Mouse (Mus musculus): ENCODE results near the gene Itpkc.
A peak's percentile ranks its signal among the peaks of the same experiment; 100 is the strongest.

The Itpkc gene

DNA sequence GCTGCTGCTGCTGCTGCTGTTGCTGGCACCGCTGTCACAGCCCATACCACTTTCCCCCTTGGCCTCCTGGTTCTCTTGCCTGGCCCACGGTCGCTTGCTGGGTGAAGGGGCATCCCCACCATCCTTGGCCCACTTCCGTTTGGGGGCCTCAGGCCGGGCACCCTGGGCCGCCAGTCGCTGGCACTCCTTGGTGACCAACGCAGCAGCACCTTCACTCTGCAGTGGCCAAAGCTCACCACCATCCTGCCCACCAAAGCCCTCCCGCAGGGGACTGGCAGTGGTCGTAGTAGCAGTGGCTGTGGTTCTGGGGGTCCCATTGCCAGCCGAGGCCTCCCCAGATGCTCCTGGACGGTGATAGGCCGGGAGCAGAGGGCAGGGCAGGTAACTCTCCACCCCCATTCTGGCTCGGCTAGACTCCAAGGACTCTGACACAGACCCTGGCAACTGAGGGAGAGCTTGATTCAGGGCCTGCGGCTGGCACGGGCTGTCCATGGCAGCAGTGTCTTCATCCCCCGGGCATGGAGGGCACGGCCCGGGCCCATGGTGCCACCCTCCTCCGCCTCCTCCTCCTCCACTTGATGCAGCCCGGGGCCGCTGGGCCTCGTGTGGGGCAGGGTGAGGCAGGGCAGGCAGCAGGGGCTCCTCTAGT, 63.3 kb downstream of the Itpkc start:
- DNase-seq (ENCODE audit: low read depth, low spot score), result peak; percentile 69

DNA sequence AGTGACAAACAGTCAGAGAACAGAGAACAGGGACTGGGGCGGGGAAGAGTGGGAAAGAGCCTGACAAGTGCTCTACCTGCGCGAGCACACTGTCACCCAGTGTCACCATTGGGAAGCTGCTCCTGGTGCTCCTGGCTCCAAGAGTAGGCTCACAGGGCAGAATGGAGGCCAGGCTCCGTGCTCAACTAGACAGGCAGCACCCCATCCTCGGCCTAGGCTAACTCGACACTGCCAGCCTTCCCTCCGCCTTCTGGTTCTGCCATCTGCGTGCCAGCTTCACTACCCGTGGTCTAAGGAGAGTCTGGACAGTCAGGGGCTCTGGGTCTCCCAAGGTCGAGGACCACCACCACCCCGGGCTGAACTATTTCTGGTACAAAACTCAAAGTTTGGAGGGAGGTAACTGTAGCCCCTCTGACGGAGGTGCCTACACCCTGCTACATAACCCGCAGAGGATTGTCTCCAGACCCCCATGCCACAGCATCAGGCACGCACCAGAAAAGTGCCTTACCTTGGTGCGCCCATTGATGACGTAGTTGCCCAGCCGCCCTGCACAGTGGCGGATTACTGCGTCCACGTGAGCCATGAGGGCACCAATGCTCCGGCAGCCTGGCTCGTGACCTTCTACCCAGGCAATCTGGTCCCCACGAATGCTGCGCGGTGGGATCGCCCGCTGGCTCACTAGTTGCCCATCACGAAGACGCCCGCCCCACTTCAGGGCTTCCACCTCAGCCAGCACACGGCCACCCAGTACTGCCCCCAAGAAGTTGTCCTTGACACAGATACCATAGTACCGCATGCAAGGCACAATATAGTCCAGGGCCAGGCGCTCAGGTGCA, 64.1 kb downstream of the Itpkc start:
- DNase-seq (ENCODE audit: low read depth, low spot score), result peak; percentile 69

DNA sequence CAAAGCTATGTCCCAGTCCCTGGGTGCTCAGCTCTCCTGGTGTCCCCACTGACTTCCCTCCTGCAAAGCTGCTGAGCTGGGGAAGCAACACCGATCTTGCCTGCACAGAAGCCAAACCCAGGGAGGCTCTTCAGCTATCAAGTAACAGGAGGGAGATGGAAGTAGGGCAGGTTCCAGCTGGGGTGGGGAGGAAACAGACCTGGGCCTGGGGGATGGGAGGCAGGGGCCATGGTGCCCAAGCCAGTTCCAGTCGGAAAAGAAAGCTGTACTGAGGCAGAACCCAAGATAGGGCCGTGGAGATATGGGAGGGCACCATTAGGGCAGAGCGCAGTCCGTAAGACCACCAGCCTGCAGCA, 65.0 kb downstream of the Itpkc start:
- no peak for DNase-seq (ENCODE audit: low read depth, low spot score)

DNA sequence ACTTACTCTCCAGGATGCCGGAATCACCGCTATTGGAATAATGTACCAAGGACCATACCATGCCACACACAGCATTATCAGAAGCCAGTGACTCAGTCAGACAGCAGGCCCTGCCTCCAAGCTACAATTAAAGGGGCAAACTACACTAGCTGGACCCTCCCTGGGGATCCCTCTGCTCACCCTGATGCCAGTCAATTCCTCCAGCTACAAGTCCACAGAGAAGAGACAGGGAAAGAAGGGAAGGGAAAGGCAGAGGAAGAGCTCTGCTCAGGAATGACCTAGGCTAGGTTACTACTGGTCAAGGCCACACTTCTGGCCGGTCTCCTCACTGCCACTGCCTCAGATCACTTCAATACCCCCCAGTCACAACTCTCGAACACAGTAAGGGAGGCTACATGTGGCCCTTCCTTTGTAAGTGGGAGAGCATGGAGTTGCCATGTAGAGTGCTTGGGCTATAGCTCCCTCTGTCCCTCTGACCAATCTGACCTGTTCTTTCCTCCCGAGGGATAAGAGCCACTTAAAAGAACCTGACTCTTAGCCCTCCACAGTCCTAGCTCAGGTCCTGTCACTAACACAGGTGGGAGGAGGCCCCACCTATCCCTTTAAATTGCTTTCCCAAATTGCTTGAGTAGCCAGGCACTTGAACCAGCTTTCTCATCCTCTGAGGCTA, 65.5 kb downstream of the Itpkc start:
- no peak for DNase-seq (ENCODE audit: low read depth, low spot score)

DNA sequence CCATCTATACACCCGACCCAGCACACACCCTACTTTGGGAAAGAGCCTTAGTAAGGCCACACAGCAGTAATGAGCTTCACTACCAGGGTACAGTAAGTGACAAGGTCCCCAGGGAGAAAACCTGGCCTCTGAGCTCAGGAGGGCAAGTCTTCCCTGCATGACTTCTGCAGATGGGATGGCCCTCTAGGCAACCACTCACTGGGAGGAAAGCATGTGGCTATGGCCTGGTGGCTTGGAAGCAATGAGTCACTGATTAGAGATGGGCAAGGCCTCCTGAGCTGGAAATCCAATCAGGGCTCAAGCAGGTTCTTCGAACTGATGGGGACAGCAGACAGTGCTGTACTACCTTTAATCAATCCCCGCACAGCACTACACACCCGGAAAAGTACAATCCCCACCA, 66.7 kb downstream of the Itpkc start:
- DNase-seq (ENCODE audit: low read depth, low spot score), result peak; percentile 45

DNA sequence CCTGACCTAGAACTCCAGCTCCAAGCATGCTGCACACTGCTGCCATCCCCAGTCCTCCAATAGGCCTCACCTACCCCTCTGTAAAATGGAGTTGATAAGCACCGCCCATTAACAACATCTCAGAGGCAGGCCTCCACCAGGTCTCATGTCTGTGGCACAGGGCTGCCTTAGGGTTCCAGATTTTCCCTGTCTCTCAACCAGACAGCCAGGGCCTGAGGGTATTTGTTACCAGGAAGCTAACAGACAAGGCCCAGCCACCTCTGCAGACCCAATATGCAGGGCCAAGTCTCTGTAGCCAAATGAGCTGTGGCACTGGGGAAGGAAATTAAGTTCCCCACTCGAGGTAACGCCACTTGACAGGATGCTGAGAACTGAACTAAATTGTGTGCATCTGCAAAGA, 67.5 kb downstream of the Itpkc start:
- DNase-seq (ENCODE audit: low read depth, low spot score), result no peak

DNA sequence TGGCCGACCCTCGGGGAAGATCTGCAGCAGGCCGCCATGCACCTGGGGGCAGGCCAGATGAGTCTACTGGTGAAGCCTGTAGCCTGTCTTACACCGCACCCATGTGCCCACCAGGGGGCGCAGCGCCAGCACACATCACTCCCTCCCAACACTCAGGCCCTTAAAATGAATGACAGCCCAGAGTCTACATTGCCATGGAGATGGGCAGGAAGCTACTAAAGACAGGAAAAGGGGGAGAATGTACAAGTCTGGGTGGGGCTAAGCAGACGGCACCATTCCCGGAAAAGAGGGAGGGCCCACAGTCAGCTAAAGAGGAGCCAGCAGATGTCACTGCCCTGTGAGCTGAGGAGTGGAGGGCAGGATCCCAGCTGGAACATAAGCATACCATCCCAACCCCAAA, 68.6 kb downstream of the Itpkc start:
- DNase-seq (ENCODE audit: low read depth, low spot score), result peak; percentile 96

DNA sequence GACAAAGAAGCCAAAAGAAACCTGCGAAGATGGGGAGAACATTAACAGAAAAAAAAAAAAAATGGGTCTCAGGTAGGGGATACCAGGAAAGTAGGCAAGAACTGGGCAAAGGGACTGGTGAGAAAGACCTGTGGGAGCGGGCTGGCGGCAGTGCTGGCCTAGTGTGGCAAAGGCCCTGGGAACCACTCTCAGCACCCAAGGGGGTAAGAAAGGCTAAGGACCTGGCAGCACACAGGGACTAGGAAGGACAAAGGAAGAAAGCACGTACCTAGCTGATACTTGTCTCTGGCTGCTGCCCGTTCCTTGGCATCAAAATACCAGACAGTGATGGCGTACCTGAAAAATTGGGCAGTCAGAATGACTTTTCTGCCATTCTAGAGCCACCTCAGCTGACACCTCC, 69.2 kb downstream of the Itpkc start:
- no peak for DNase-seq (ENCODE audit: low read depth, low spot score)

DNA sequence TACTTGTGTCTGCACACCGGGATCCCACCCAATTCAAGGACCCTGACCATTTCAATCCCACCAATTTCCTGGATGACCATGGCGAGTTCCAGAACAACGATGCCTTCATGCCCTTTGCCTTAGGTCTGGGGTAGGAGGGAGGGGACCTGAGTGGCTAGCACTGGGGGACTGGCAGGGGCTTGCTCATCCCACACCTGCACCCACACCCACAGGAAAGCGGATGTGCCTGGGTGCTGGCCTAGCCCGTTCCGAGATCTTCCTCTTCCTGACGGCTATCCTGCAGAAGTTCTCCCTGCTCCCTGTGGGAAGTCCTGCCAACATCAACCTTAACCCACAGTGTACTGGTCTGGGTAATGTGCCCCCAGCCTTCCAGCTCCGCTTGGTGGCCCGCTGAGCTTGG, 70.3 kb downstream of the Itpkc start:
- DNase-seq (ENCODE audit: low read depth, low spot score), result no peak

All from brain, adult 2 months (tissue).